Mouse (Mus musculus) kidney, postnatal 10 days (tissue): ENCODE results near the gene Gli3.

Source experiments
- DNase-seq: peaks from one replicate; pipeline ENCODE4 v3.0.0; 2021; ENCODE audit warnings: mixed read lengths

Gene Gli3

DNA sequence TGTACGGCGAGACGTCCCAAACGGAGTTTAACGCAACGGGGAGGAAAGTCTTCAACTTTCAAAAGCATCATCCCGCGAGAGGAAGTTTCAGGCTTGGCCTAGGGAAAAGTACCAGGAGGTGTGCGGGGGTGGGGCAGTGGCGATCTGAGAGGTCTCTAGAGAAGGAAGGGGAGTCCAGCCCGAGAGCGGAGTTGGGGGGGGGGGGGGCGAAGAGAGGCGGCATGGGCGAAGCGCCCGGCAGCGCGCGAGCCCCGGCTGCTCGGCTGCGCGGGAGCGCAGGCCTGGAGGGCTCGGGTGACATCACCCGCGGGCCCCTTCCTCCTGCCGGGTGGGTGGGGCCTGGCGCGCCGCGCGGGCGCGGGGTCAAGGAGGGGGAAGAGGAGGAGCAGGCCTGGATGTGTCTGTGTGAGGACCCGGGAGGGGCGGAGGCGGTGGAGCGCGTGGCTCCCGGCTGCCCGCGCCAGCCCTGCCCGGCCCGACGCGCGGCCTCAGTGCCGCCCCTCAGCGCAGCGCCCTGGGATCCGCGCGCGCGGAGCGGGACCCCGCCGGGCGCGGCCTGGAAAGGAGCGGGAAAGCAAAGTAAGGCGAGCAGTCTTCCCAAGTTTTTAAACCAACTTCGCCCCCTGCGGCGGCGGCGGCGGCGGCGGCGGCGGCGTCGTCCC, at the start of gene Gli3:
Gene Gli3, plus strand, starts transcription at position 406 of the 662 bp plus-strand sequence.
- peak; percentile 87 for DNase-seq

DNA sequence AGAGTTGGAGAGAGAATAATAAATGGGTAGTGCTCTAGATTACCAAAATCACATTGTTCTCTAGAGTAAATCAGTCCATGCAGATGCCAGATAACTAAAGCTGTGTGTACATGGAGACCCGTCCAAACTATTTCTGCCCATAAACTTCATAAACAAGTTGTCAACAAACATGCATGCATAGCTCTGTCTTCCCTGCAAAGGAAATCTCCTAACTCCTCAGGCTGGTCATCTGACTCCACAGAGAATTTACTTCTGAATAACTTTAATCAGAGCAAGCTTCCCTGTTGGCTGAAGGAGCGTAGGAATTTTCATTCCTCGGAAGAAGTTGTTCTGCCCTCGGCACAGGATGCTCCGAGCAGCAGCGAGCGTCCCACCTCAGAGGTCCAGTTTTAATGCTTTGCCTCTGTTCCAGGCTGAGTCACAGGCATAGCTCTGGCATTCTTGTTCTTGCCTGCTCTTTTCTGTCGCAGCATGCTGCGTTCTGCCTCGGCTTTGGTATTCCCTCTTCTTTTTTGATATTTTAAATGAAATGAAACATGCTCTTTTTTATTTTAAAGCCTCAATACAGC, 41.8 kb upstream of the Gli3 start:
- no peak for DNase-seq

DNA sequence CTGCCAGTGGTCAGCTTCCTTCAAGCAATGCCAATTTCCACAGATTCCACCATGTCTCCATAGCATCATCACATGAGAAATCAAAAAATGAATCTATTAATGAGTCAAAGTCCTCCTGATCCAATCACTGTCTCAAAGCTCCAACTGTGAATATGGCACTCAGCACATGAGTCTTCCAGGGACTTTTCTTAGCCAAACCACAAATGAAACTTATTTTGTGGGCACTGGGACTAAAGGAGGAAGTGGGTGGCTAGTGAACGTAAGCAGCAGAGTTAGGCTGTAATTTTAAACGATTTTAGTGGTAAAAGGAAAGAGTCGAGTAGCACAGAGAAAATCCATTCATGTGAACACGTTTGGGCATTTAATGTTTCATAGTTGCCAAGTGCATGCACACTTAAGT, 21.0 kb upstream of the Gli3 start:
- no peak for DNase-seq

DNA sequence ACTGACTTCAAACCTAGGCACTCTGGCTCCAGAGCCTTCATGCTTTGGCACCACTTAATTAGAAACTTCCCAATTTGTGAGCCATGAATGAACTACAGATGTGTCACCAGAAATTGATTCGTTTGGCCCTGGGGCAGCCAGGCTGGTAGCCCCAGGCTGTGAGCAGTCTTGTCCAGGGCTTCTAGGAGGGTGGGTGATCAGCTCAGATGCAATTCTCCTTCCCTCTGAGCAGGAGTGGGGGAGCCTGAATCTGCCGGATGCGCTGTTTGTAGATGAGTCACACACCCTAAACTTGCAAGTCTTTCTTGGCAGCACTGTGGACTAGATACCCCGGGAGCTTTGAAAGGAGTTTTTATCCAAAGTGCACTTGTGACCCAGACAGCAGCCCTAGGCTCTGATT, 18.7 kb upstream of the Gli3 start:
- no peak for DNase-seq

DNA sequence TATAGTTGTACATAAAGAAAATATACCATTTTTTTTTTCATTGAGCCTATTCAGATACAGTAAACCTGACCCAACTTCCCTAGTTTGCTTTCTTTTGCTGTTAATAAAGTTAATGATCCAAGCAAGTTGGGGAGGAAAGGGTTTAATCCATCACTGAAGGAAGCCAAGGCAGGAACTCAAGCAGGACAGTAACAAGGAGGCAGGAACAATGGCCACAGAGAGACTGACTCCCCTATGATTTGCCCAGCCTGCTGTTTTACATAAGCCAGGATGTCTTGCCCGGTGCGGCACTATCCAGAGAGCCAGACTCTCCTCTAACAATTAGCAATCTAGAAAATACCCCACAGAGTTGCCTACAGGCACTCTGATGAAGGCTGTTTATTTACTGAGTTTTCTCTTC, 17.4 kb upstream of the Gli3 start:
- DNase-seq, result no peak

DNA sequence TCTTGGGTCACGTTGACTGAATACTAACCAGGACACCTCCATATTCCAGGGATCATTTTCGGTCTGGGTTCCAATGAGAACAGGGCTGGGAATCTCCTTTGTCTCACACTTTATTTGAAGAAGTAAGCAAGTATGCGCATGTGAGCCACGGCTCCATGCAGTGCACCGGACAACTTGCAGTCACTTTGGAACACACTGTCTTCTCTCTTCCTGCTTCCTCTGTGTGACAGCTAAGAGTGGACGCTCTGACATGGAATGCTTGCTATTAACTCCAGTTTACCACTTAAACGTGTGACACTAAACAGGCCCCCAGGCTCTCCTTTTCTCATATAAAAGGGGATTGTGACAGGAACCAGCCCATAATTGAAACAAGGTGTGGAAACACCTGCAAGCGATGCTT, 17.0 kb upstream of the Gli3 start:
- DNase-seq, result no peak

DNA sequence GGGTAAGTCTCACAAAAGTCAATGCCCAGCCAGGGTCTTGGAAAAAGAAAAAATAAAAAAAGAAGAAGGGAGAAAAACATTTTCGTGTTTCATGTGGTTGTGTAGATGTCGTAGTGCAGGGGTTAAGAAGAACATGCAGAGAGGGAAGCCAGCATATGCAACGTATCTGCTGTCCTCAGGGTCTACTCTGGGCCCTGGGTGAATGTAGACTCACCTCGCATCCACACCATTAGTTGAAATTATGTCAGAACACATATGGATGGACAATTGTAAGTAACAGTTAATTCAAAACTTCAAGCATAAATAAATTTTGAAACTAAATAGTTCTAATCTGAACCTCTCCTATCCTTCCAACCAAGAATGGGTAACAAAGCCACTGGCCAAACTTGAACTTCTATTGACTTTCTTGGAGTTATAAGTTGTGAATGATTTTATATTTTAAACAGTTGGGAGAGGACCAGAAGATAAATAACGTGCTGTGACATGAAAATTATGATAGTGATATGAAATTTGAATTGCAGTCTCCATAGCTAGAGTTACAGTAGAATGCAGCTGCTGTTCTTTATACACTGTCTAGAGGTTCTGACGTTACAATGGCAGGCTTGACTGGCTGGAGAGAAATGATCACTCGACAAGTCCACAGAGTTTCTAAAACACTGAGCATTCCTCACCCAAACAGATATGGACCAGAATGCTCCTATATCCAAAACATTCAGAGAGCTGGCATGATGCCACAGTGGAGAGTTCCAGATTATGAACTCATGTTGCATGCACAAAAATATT, 16.1 kb upstream of the Gli3 start:
- DNase-seq, result no peak

DNA sequence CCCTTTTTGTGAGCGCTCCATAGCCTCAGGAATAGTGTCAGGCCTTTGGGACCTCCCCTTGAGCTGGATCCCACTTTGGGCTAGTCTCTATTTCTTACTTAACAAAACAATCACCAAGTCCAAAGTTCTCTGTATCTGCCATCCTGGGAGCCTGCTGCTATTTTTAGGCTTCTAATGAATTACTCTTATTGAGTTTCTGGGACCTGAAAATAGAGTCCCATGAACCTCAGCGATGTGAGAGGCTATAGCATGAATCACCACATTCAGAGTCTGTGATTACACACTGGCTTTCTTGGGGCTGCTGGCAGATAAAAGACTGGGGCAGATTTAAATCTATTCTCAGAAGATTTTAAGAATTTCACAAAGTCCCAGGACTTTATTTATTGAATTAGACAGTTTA, 12.1 kb upstream of the Gli3 start:
- DNase-seq, result no peak

DNA sequence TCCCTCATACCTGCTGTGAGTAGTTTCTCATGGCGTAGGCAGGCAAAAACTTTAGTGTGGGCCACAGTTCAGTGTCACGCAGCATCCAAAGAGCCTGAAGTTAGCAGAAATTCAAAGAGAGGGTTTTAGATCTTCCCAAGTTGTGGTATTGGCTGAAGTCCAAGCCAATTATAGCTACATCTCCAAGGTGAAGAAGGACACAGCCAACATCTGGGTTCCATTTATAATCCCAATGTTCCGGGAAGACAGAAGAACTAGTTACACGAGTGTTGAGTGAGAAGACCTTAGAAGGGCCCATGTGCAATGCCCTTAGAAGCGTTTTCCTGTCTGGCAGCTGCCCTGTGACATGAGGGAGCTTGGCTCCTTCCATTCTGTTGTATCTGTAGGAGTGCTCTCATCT, 5.2 kb upstream of the Gli3 start:
- no peak for DNase-seq

DNA sequence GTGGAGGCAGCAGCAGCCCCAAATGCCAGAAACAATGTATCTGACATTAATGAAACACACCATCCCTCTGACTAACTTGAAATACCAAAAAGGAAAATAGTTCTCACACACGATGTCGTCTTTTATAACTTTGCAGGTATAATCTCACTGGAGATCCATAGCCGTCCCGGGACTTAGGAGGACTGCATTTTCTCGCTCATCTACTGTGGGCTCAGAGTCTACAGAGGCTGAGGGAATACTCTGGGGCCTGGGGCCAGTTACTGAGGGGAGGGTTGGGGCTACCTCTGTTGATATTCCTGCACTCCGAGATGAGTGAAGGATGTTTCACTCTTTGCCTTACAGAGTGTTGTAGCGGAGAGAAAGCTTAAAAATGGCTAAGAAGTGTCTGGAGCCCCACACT, 1.1 kb upstream of the Gli3 start:
- DNase-seq, result no peak

DNA sequence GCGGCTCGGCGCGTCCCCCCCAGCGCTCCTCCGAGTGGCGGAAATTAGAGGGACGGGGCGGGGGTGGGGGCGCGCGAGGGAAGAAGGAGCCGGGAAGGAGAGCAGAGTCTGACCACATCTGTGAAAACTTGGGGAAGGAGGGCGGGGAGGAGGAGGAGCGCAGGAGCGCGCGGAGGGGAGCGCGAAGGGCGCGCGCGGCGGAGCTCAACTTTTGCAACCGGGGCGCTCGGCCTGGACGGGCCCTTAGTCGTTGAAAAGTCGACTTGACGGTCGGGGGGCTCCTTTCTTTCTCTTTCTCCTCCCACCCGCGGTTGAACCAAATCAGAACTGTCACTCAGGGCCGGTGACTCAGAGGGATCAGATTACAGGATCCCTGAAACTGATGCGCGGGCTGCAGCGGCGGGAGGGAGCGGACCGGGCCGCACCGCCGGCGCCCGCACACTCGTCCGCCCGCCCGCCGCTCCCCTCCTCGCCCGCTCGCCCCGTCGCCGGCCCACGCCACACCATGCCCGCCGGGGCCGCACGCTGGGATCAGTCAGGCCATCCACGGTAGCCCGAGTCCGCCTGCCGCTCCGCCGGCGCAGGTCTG, 551 bp downstream of the Gli3 start:
- peak; percentile 77 for DNase-seq

DNA sequence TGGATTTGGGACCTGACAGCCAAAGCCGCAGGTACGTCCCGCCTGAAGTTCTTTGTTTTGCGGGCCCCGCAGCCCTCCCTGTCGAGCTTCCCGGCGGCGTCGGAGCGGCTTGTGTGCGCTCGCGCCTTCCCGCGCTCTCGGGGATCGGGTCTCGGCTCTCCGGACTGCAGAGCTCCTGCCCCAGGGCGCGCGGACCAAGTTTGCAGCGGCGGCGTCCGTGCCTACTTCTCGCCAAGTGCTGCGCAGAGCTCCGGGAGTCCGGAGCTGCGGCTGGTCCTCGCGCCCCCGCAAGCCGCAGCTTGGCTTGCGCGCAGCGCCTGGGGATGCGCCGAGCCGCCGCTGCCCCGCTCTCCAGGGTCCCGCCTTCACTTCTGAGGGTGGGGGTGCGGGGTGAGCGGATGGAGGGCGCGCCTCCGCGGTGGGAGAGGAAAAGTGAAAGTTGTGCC, 1.1 kb downstream of the Gli3 start:
- DNase-seq, result peak; percentile 72

DNA sequence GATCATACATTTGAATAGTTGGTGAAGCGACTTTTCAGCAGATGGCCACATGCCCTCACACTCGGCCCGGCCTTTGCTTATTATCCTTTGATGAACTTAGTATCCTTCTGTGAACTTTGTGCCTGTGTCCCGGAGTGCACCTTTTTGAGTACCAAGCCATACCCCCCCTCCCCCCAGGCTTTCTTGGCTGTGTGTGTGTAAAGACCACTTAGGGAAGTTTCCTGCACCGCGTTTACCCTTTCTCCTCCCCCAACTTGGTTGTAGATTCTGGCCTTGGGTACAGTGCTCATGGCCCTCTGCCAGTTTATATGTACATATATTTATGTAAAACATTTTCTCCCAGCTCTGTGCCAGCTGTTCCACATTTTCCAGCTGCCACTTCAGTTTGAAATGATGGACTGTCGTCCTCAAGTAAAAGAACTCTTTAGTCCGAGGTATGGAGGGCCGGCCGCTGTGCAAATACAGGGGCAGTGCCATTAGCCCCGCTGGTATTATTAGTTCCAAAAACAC, 1.8 kb downstream of the Gli3 start:
- peak; percentile 10 for DNase-seq

DNA sequence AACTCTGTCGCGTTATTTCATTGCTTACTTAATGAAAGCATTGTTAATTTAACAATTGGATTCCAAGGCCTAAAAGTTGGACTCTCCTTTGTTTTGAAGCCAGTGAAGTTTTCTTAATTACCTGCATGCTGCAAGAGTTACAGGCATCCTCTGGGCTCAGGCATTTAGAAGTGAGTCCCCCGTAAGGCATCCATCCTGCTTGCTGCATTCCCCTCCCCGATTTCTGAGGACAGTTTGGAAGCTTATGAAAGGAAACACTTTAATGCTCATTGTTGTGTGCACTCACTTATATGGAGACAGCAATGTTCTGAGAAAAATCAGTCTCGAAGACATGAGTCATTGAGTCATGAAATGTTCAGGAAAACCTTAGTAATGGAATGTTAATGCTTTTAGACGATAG, 3.5 kb downstream of the Gli3 start:
- no peak for DNase-seq

DNA sequence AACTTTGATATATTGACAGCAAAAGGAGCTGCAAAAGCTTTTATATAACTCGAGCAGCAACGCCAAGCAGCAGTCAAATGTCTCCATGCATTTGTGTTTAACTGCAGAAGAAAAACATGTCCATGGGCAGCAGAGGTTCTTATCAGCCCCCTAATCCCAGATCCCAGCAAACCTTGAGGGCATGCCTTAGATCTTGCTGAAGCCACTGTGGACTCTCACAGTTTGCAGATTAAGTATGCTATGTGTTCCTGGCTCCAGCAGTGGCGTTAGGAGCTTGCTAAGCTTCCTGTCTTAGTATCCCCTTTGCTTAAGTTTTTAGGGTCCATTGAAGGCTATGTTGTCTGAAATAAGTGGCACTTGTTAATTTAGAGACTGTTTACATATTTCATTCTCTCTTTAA, 4.4 kb downstream of the Gli3 start:
- no peak for DNase-seq

DNA sequence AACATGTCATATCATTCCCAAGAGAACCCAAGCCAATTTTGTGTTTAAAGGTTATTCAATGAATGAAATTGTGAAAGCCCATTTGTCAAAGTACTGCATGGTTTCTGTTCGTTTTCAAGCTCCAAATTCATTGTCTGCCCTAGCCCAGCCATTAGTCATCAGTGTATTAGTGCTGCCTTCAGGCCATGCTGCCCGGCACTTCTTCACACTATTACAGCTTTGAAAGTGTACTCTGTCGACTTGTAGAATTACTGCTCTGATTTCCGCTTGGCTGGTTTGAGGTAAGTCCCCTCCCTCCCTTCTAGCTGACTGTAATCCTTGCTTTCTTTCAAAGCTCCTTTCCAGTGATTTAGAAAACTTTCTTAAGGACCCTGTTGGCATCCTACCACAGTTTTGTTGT, 5.4 kb downstream of the Gli3 start:
- no peak for DNase-seq

DNA sequence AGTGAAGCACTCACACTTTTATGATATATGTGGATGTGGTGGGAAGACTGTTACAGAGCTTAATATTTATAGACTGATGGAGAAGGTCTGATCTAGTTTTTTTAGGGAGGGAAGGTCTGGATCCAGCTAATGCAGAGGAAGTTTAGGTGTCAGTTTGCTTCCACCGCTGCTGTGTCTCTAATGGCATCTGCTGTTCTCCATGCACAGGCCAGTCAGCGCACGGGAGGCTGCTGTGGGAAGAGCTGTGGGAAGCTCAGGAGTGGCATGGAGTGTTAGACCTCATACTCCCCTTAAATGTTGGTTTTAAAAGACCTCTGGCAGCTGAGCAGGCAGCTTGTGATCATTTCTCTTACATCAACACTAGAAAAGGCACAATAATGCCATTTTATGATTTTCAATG, 7.0 kb downstream of the Gli3 start:
- DNase-seq, result no peak

DNA sequence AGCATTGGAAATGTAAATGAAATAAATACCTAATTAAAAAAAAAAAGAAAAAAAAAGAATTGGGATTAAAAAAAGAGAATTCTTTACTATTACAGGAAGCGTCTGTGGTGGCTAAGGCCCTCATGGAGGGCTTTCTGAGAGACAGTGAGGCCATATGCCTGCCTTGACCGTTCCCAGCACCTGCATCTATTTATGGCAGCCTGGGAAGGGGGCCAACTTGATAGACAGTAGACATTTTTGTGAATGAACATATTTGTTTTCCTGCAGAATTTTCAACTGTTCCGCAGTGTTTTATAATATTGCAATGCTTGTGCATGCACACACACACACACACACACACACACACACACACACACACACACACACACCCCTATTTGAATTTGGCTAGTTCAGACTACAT, 9.7 kb downstream of the Gli3 start:
- no peak for DNase-seq

DNA sequence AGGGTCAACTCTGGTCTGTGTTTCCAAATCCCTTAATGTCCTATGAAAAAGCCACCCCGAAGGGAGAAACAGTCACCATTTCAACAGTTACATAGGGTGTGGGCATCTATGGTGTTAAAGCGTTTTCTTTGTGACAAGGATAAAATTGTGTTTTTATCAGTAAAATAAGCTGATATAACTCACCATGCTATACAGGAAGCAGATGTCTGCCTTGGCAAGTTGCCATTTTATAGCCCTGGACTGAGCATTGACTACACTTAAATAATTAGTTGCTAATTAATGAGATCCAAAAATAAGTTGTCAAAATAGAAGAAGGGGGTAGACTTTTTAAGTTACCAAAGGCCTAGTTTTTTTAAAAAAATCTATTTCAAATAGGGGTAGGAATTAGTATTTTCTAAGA, 11.4 kb downstream of the Gli3 start:
- no peak for DNase-seq

DNA sequence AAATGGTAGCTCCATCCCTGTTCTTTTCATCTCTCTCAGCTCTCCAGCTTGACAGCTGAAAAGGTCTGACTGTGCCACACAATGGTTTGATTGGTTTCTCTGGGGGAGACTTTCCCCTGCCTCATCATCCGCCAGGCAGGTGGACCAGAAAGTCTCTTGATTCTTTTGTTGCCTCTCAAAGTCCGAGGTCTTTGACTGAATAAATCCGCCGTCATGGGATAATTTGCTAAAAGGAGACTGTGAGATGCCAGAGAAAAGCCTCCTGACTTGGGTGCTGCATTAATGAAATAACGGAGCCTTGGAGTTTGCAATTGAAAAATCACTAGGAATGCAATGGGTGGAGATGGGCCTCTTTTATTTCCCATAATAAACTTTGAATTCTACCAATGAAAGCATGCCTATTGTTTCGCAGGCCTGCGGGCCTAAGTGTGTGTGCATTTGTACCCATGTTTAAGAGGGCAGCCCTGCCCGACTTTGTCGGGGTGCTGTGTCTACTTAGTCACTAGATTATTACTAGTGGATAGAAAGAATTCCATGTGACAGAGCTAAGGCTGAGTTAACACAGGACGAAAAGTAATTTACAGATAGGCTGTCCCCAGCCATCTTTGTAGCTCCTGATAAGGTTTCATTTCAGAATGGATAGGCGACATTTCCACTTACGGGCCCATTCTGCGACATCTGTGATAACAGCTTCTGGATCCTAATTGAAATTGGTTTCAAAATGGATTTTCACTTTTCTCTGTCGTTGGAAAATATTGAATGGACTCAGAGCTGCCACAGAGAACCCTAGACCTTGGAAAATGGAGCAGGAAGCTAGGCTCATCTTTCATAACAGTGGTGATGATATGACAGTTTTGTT, 23.2 kb downstream of the Gli3 start:
- no peak for DNase-seq

DNA sequence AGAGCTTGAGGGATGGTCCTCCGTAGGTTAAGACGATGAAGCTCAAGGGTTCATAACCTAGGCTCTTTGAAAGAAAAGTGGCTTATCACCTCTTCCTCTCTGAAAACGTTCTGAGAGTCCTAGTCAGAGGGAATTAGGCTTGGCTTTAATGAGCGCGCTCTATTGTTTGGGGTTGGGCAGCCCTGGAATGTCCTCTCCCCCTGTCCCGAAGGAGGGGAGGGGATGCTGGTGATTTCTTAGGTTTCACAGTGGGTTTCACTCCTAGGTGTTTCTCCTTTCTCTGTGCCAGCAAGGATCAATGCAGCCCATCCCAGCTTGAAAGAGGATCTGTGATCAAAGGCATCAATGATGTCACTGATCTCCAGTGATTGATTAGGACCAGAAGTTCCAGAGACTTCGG, 24.3 kb downstream of the Gli3 start:
- no peak for DNase-seq

DNA sequence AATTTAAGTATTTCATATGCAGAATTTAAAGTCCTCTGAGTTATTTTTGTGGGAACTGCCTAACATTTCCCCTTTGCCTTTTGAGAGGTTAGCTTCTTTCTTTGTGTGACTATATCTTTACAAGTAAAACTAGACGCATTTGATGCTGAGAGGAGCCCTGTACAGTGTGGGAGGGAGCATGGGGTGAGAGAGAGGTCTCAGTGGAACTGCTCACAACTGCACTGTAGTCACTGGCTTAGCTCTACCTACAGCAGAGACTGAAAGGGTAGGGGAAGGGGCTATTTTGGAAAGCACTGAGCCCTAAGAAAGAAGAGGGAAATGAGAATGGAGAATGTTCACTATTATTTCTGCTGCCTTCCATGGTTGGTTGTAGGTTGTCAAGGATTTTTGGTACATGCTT, 25.0 kb downstream of the Gli3 start:
- DNase-seq, result no peak

DNA sequence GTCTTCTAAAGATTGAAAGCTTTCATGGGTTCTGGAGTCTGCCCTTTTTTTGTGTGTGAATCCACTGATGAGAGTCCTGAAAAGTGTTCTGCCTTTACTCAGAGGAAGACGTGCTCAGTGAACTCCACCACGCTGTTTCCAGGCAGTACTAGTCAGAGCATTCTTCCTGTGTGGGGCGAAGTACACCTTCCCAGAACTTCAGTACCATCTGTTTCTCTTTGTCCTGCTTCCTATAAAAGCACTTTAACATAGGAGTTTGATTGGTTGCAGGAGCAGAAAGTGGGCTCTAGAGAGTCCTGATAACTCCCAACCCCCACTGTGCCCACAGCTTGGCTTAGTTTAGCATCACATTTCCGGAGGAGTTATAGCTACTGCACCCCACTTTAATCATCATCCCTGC, 32.8 kb downstream of the Gli3 start:
- DNase-seq, result no peak
